Comparison of ENCODE assay signal across 8 mouse cellular contexts in genomic region chr3:65586483-65586905, GRCm38 (mm10). TPM values are rescaled to one million over a fixed set of nuclear protein-coding genes. Genes with fewer than 3 reads are reported as not detected.
DNase-seq lines count a peak whose midpoint lies in the region; ATAC-seq and TF ChIP-seq lines count a peak whose summit lies in the region.

No protein-coding gene starts in this region.

- H3K4me3 ChIP-seq in ES-Bruce4 (ENCODE audit: low read depth, low read length) (peak overlapping the region; percentile 65), macrophage (ENCODE audit: inconsistent target) (peak overlapping the region; percentile 16)
- H3K4me3 ChIP-seq in forebrain, embryonic 14.5 days (ENCODE audit: low read depth, low read length), result peak overlapping the region; percentile 20

- H3K36me3 ChIP-seq in ES-Bruce4 (ENCODE audit: control insufficient read depth, insufficient read depth, low read length, poor library complexity, severe bottlenecking) (no peaks in the 10 kb centered on the region), macrophage (ENCODE audit: inconsistent target) (no peaks in the 10 kb centered on the region)
- no peaks in the 10 kb centered on the region for H3K36me3 ChIP-seq in forebrain, embryonic 14.5 days (ENCODE audit: control insufficient read depth, insufficient read depth, low read length)

- H3K79me2 ChIP-seq in macrophage (ENCODE audit: inconsistent target), result no peaks in the 10 kb centered on the region

- no peak overlapping the region for H3K27ac ChIP-seq in ES-Bruce4 (ENCODE audit: insufficient read depth, low read length)
- H3K27ac ChIP-seq in forebrain, embryonic 14.5 days (ENCODE audit: low read depth, low read length), result no peak overlapping the region
- H3K27ac ChIP-seq in macrophage, result peak overlapping the region; percentile 25; the same call in 1 of the 2 replicates

- peak; percentile 86 for ATAC-seq in forebrain, embryonic 14.5 days

- TF ChIP-seq POLR2A in ES-Bruce4 (IDR thresholded peaks at IDR 0.05; ENCODE audit: insufficient read depth, low read length), result no peak

- H3K4me1 ChIP-seq in ES-Bruce4 (ENCODE audit: control insufficient read depth, insufficient read depth, low read length), result no peaks in the 10 kb centered on the region
- H3K4me1 ChIP-seq in forebrain, embryonic 14.5 days (ENCODE audit: control insufficient read depth, insufficient read depth, low read length), result peaks cover 8% of the 10 kb centered on the region; the same call in 1 of the 2 replicates

- DNase-seq in adrenal gland, postnatal 36 days, result peak; percentile 38 to 51
- DNase-seq in forebrain, embryonic 14.5 days (ENCODE audit: low spot score), result peak; percentile 66
- DNase-seq in induced T-regulatory cell, adult 2 months (ENCODE audit: low read depth), result peak; percentile 70
- peak; percentile 38 to 84 for DNase-seq in left cerebral cortex, adult 8-10 months (ENCODE audit: low spot score in 2 of 2)
- DNase-seq in right cerebral cortex, adult 2 months (ENCODE audit: low spot score in 2 of 2), result peak; percentile 80 to 82
- no peak for DNase-seq in gastrocnemius, adult 8-10 months (ENCODE audit: low spot score in 2 of 2)

- H3K9me3 ChIP-seq in ES-Bruce4 (replicated peaks; ENCODE audit: control insufficient read depth, insufficient read depth, low read length, poor library complexity, severe bottlenecking), result 0 out of 2 replicates have a peak, but pooled peaks cover 2% of the 10 kb centered on the region
- H3K9me3 ChIP-seq in forebrain, embryonic 14.5 days (replicated peaks; ENCODE audit: control insufficient read depth, low read length), result no peaks in the 10 kb centered on the region

- peak overlapping the region; percentile 18 for H3K9ac ChIP-seq in ES-Bruce4 (ENCODE audit: low read depth, poor library complexity, severe bottlenecking)
- H3K9ac ChIP-seq in forebrain, embryonic 14.5 days (ENCODE audit: low read length), result peak overlapping the region; percentile 42

- WGBS in forebrain, embryonic 14.5 days, result under 1% methylated on average over 16 of the region's 16 CpGs
- WGBS in macrophage (ENCODE audit: missing documents), result 4% methylated on average over 15 of the region's 16 CpGs

- no peak for TF ChIP-seq EP300 in ES-Bruce4 (IDR thresholded peaks at IDR 0.05; ENCODE audit: insufficient read depth, low read depth, low read length)

- H3K27me3 ChIP-seq in ES-Bruce4 (ENCODE audit: control insufficient read depth, insufficient read depth, low read length, poor library complexity, severe bottlenecking), result no peaks in the 10 kb centered on the region; the same call in 1 of the 2 replicates
- no peaks in the 10 kb centered on the region for H3K27me3 ChIP-seq in forebrain, embryonic 14.5 days (replicated peaks; ENCODE audit: control insufficient read depth, insufficient read depth, low read length)

- H3K4me2 ChIP-seq in forebrain, embryonic 14.5 days (ENCODE audit: low read length), result peak overlapping the region; percentile 50

- no peak for TF ChIP-seq CTCF in ES-Bruce4 (IDR thresholded peaks at IDR 0.05; ENCODE audit: low read depth, low read length)

RNA-seq across cellular contexts. Expression of gene Tiparp, which starts 58.3 kb away (rescaled TPM):
- polyA plus RNA-seq in ES-Bruce4 (2011; ENCODE audit: insufficient read depth, insufficient read length, low read depth, missing spikeins) (38.5 and 40.5 TPM in 2 replicates), macrophage (2018) (16.9 to 22.9 TPM (median 19.6 TPM) in 3 replicates)
- 10 to 100 TPM; 13.7 to 23.8 TPM for total RNA-seq in adrenal gland, postnatal 36 days (2021)
- 33.6 and 36.0 TPM in 2 replicates for polyA plus RNA-seq in forebrain, embryonic 14.5 days (2014; fragmentation: Nextera tagmentation; extraction: Ambion mirVana)
- 10 to 100 TPM; 10.6 to 21.0 (median 14.0) TPM for total RNA-seq in left cerebral cortex, adult 8-10 months (2022)
- total RNA-seq in macrophage (2018; cell fraction: chromatin; rRNA removed), result 100 to 1,000 TPM in 14 of 26 experiments, 10 to 100 TPM in 12; 46.8 to 618 (median 104) TPM
- total RNA-seq in macrophage (2018; cell fraction: cytosol; rRNA removed), result 100 to 1,000 TPM in 6 of 26 experiments, 10 to 100 TPM in 20; 24.2 to 340 (median 48.6) TPM
- total RNA-seq in macrophage (2018; cell fraction: nucleus; rRNA removed), result 100 to 1,000 TPM in 16 of 26 experiments, 10 to 100 TPM in 10; 56.4 to 926 (median 131) TPM
- total RNA-seq in gastrocnemius, adult 8-10 months (2022), result 10 to 100 TPM; 10.9 to 47.7 (median 17.5) TPM

Comparison
In these comparisons a context has a peak if more than half of its experiments do, and no peak if none do; other contexts are left out.
1. DNase-seq: peak in adrenal gland, postnatal 36 days (2 of 2), forebrain, embryonic 14.5 days (single experiment), induced T-regulatory cell, adult 2 months (single experiment), left cerebral cortex, adult 8-10 months (2 of 2) and right cerebral cortex, adult 2 months (2 of 2); none in gastrocnemius, adult 8-10 months (0 of 2).
2. Peak in every context shown above with its lines, with median percentiles within 50 percentile points of each other: H3K4me3 ChIP-seq.